Mouse (Mus musculus): ENCODE data around the gene Rpe. TPM values are rescaled to one million over a fixed set of nuclear protein-coding genes. Genes with fewer than 3 reads are reported as not detected.
"Not testable (repeated sequence)": the region's sequence is repeated elsewhere in the genome, so short reads cannot be mapped to it uniquely, and the experiment has no call there.

Gene Rpe
- polyA plus RNA-seq, 1 experiment = 119 TPM

GRCm38 (mm10) chr1:66694266-66694665, 6.4 kb upstream of the Rpe start:
- Histone ChIP-seq H3K27me3 (ENCODE audit: control insufficient read depth, insufficient read depth, low read length, poor library complexity, severe bottlenecking) (no peaks in the 10 kb centered on the region), H3K9ac (ENCODE audit: low read depth, poor library complexity, severe bottlenecking) (no peak overlapping the region), H3K36me3 (ENCODE audit: control insufficient read depth, insufficient read depth, low read length, poor library complexity, severe bottlenecking) (no peaks in the 10 kb centered on the region), H3K9me3 (replicated peaks; ENCODE audit: control insufficient read depth, insufficient read depth, low read length, poor library complexity, severe bottlenecking) (no peaks in the 10 kb centered on the region), H3K4me3 (ENCODE audit: low read depth, low read length) (no peak overlapping the region), H3K4me1 (ENCODE audit: control insufficient read depth, insufficient read depth, low read length) (peaks cover 2% of the 10 kb centered on the region), H3K27ac (ENCODE audit: insufficient read depth, low read length) (no peak overlapping the region)
- no peak for TF ChIP-seq EP300 (IDR thresholded peaks at IDR 0.05; ENCODE audit: insufficient read depth, low read depth, low read length)
- TF ChIP-seq CTCF (IDR thresholded peaks at IDR 0.05; ENCODE audit: low read depth, low read length) = no peak
- no peak for TF ChIP-seq POLR2A (IDR thresholded peaks at IDR 0.05; ENCODE audit: insufficient read depth, low read length)

GRCm38 (mm10) chr1:66695296-66695695, 5.3 kb upstream of the Rpe start:
- peaks cover 2% of the 10 kb centered on the region for H3K4me1 ChIP-seq (ENCODE audit: control insufficient read depth, insufficient read depth, low read length)

GRCm38 (mm10) chr1:66699630-66700029, 1.0 kb upstream of the Rpe start:
- not testable (repeated sequence) for H3K4me1 ChIP-seq (ENCODE audit: control insufficient read depth, insufficient read depth, low read length); H3K9me3 ChIP-seq (replicated peaks; ENCODE audit: control insufficient read depth, insufficient read depth, low read length, poor library complexity, severe bottlenecking); H3K27me3 ChIP-seq (ENCODE audit: control insufficient read depth, insufficient read depth, low read length, poor library complexity, severe bottlenecking)
- Histone ChIP-seq H3K4me3 (ENCODE audit: low read depth, low read length) (peak overlapping the region; percentile 51), H3K36me3 (ENCODE audit: control insufficient read depth, insufficient read depth, low read length, poor library complexity, severe bottlenecking) (peaks cover 15% of the 10 kb centered on the region), H3K9ac (ENCODE audit: low read depth, poor library complexity, severe bottlenecking) (0 out of 2 replicates have a peak overlapping the region, but pooled peaks have one; percentile 27), H3K27ac (ENCODE audit: insufficient read depth, low read length) (peak overlapping the region; percentile 99)
- TF ChIP-seq EP300 (IDR thresholded peaks at IDR 0.05; ENCODE audit: insufficient read depth, low read depth, low read length) = 0 out of 2 replicates have a peak, but pooled peaks have one; percentile 8

More at GRCm38 (mm10) chr1:66695296-66695695, 5.3 kb upstream of the Rpe start:
- H3K27me3 ChIP-seq (ENCODE audit: control insufficient read depth, insufficient read depth, low read length, poor library complexity, severe bottlenecking) = no peaks in the 10 kb centered on the region
- no peak overlapping the region for H3K27ac ChIP-seq (ENCODE audit: insufficient read depth, low read length)
- no peak overlapping the region for H3K4me3 ChIP-seq (ENCODE audit: low read depth, low read length)
- no peak for TF ChIP-seq EP300 (IDR thresholded peaks at IDR 0.05; ENCODE audit: insufficient read depth, low read depth, low read length)
- TF ChIP-seq POLR2A (IDR thresholded peaks at IDR 0.05; ENCODE audit: insufficient read depth, low read length) = no peak
- TF ChIP-seq CTCF (IDR thresholded peaks at IDR 0.05; ENCODE audit: low read depth, low read length) = no peak
- H3K9me3 ChIP-seq (replicated peaks; ENCODE audit: control insufficient read depth, insufficient read depth, low read length, poor library complexity, severe bottlenecking) = no peaks in the 10 kb centered on the region
- no peak overlapping the region for H3K9ac ChIP-seq (ENCODE audit: low read depth, poor library complexity, severe bottlenecking)
- no peaks in the 10 kb centered on the region for H3K36me3 ChIP-seq (ENCODE audit: control insufficient read depth, insufficient read depth, low read length, poor library complexity, severe bottlenecking)

GRCm38 (mm10) chr1:66700149-66700692, 410 bp upstream of the Rpe start:
- H3K9ac ChIP-seq (ENCODE audit: low read depth, poor library complexity, severe bottlenecking) = peak overlapping the region; percentile 48; the same call in 1 of the 2 replicates
- H3K9me3 ChIP-seq (replicated peaks; ENCODE audit: control insufficient read depth, insufficient read depth, low read length, poor library complexity, severe bottlenecking) = no peaks in the 10 kb centered on the region
- peaks cover 15% of the 10 kb centered on the region for H3K36me3 ChIP-seq (ENCODE audit: control insufficient read depth, insufficient read depth, low read length, poor library complexity, severe bottlenecking)
- H3K4me3 ChIP-seq (ENCODE audit: low read depth, low read length) = peak overlapping the region; percentile 45
- no peaks in the 10 kb centered on the region for H3K27me3 ChIP-seq (ENCODE audit: control insufficient read depth, insufficient read depth, low read length, poor library complexity, severe bottlenecking)
- H3K27ac ChIP-seq (ENCODE audit: insufficient read depth, low read length) = peak overlapping the region; percentile 100
- no peaks in the 10 kb centered on the region for H3K4me1 ChIP-seq (ENCODE audit: control insufficient read depth, insufficient read depth, low read length)
- no peak for TF ChIP-seq EP300 (IDR thresholded peaks at IDR 0.05; ENCODE audit: insufficient read depth, low read depth, low read length)
- TF ChIP-seq POLR2A (IDR thresholded peaks at IDR 0.05; ENCODE audit: insufficient read depth, low read length) = no peak
- no peak for TF ChIP-seq CTCF (IDR thresholded peaks at IDR 0.05; ENCODE audit: low read depth, low read length)

- TF ChIP-seq CTCF (IDR thresholded peaks at IDR 0.05; ENCODE audit: low read depth, low read length) (no peak), POLR2A (IDR thresholded peaks at IDR 0.05; ENCODE audit: insufficient read depth, low read length) (no peak), EP300 (IDR thresholded peaks at IDR 0.05; ENCODE audit: insufficient read depth, low read depth, low read length) (no peak)
- peak overlapping the region; percentile 62 for H3K27ac ChIP-seq (ENCODE audit: insufficient read depth, low read length)
- H3K27me3 ChIP-seq (ENCODE audit: control insufficient read depth, insufficient read depth, low read length, poor library complexity, severe bottlenecking) = no peaks in the 10 kb centered on the region
- H3K4me1 ChIP-seq (ENCODE audit: control insufficient read depth, insufficient read depth, low read length) = no peaks in the 10 kb centered on the region
- H3K4me3 ChIP-seq (ENCODE audit: low read depth, low read length) = peak overlapping the region; percentile 86
- peak overlapping the region; percentile 93 for H3K9ac ChIP-seq (ENCODE audit: low read depth, poor library complexity, severe bottlenecking)
- peaks cover 22% of the 10 kb centered on the region for H3K36me3 ChIP-seq (ENCODE audit: control insufficient read depth, insufficient read depth, low read length, poor library complexity, severe bottlenecking)
- H3K9me3 ChIP-seq (replicated peaks; ENCODE audit: control insufficient read depth, insufficient read depth, low read length, poor library complexity, severe bottlenecking) = no peaks in the 10 kb centered on the region
Observed at GRCm38 (mm10) chr1:66701576-66701940, 927 bp downstream of the Rpe start.

- no peak for TF ChIP-seq EP300 (IDR thresholded peaks at IDR 0.05; ENCODE audit: insufficient read depth, low read depth, low read length)
- no peak for TF ChIP-seq POLR2A (IDR thresholded peaks at IDR 0.05; ENCODE audit: insufficient read depth, low read length)
- TF ChIP-seq CTCF (IDR thresholded peaks at IDR 0.05; ENCODE audit: low read depth, low read length) = no peak
- peaks cover 32% of the 10 kb centered on the region for H3K36me3 ChIP-seq (ENCODE audit: control insufficient read depth, insufficient read depth, low read length, poor library complexity, severe bottlenecking)
- no peak overlapping the region for H3K27ac ChIP-seq (ENCODE audit: insufficient read depth, low read length)
- no peaks in the 10 kb centered on the region for H3K9me3 ChIP-seq (replicated peaks; ENCODE audit: control insufficient read depth, insufficient read depth, low read length, poor library complexity, severe bottlenecking)
- H3K27me3 ChIP-seq (ENCODE audit: control insufficient read depth, insufficient read depth, low read length, poor library complexity, severe bottlenecking) = no peaks in the 10 kb centered on the region
- H3K4me1 ChIP-seq (ENCODE audit: control insufficient read depth, insufficient read depth, low read length) = no peaks in the 10 kb centered on the region
- no peak overlapping the region for H3K4me3 ChIP-seq (ENCODE audit: low read depth, low read length)
- H3K9ac ChIP-seq (ENCODE audit: low read depth, poor library complexity, severe bottlenecking) = peak overlapping the region; percentile 93
Observed at GRCm38 (mm10) chr1:66702623-66703345, 2.2 kb downstream of the Rpe start.
